Mouse (Mus musculus): ENCODE data around the gene Ism1. TPM values are rescaled to one million over a fixed set of nuclear protein-coding genes. Genes with fewer than 3 reads are reported as not detected.

Ism1 gene
- polyA plus RNA-seq, 1 experiment from 2014 or later, result 0.03 TPM

DNA sequence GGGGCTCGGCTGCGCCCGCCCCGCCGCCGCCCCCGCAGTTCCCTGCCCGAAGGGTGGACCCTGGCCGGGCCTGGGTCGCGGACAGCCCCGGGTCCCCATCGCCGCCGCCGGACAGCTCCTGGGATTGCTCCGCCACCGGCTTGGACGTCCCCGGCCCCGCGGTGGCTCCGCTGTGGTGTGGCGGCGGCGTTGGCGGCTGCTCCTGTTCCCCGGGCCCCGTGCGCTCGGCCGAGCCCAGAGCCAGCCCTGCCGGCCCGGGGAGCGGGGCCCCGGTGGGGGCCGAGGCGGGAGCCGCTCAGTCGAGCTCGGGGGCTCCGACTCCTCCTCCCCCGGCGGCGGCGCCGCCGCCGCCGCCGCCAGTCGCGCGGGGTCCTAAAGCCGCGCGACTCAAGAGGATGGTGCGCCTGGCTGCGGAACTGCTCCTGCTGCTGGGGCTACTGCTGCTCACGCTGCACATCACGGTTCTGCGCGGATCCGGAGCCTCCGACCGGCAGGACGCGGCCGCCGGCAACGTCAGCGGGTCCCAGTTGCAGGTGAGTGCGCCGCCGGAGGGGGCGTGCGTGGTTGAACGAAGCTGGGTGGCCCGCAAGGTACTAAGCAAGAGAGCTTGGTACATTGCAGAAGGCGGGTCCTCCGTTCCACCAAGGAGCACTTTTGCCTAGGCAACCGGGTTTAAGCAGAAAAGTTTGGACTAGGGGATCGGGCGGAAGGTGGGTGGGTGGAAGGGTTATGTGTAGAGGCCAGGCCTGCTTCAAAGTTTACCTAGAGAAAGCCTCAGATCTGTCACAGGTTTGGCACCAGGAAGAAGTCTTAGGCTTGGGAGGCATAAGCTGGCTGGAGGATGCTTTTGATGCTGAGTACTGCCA, 530 bp downstream of the Ism1 start:
- no peaks in the 10 kb centered on the region for H3K9me3 ChIP-seq (replicated peaks)
- no peaks in the 10 kb centered on the region for H3K4me1 ChIP-seq (replicated peaks)
- H3K27me3 ChIP-seq, result peaks cover 58% of the 10 kb centered on the region
- no peak overlapping the region; the same call in 1 of the 2 replicates for H3K9ac ChIP-seq
- peak overlapping the region; percentile 65 for H3K4me2 ChIP-seq
- H3K27ac ChIP-seq (replicated peaks), result no peak overlapping the region
- no peaks in the 10 kb centered on the region for H3K36me3 ChIP-seq (replicated peaks)
- peak; percentile 34 for ATAC-seq (ENCODE audit: insufficient read depth)
- WGBS (ENCODE audit: insufficient replicate concordance), result under 1% methylated on average over 82 of the region's 84 CpGs
- peak overlapping the region; percentile 54 for H3K4me3 ChIP-seq (replicated peaks)

GRCm38 (mm10) chr2:139682540-139682939, 4.6 kb downstream of the Ism1 start:
- Histone ChIP-seq H3K4me3 (replicated peaks) (no peak overlapping the region), H3K27ac (replicated peaks) (no peak overlapping the region), H3K27me3 (peaks cover 28% of the 10 kb centered on the region), H3K4me1 (replicated peaks) (no peaks in the 10 kb centered on the region), H3K9ac (no peak overlapping the region), H3K9me3 (replicated peaks) (no peaks in the 10 kb centered on the region), H3K4me2 (no peak overlapping the region), H3K36me3 (replicated peaks) (no peaks in the 10 kb centered on the region)
- no peak for ATAC-seq (ENCODE audit: insufficient read depth)
- WGBS (ENCODE audit: insufficient replicate concordance), result 37% methylated on average over 3 of the region's 3 CpGs

GRCm38 (mm10) chr2:139689442-139690003, 11.5 kb downstream of the Ism1 start:
- Histone ChIP-seq H3K9ac (no peak overlapping the region), H3K9me3 (replicated peaks) (no peaks in the 10 kb centered on the region), H3K4me3 (replicated peaks) (no peak overlapping the region), H3K27me3 (no peaks in the 10 kb centered on the region), H3K36me3 (replicated peaks) (no peaks in the 10 kb centered on the region), H3K4me1 (replicated peaks) (no peaks in the 10 kb centered on the region), H3K27ac (replicated peaks) (no peak overlapping the region), H3K4me2 (no peak overlapping the region)
- WGBS (ENCODE audit: insufficient replicate concordance), result 68% methylated on average over 1 of the region's 1 CpGs
- ATAC-seq (ENCODE audit: insufficient read depth), result no peak

DNA sequence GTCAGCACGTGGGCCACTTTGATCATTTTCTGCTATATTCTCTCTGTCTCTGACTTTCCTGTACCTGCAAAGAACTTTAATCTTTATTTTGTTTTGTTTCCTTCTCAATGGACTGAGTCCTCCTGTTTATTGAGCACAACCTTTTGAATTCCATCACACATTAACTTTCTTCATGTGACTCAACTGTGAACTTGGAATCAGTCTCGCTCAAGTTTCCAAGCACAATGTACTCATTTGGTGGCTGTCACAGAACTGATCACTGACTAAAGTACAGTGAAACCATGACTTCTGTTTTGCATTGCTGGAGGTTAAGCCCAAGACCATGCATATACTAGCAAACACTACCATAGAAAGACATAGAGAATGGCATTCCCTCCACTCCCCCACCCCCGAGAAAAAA, 15.5 kb downstream of the Ism1 start:
- no peak overlapping the region for H3K4me3 ChIP-seq (replicated peaks)
- H3K9me3 ChIP-seq (replicated peaks), result no peaks in the 10 kb centered on the region
- no peaks in the 10 kb centered on the region for H3K36me3 ChIP-seq (replicated peaks)
- WGBS (ENCODE audit: insufficient replicate concordance), result 60% methylated on average over 3 of the region's 3 CpGs
- no peak overlapping the region for H3K27ac ChIP-seq (replicated peaks)
- ATAC-seq (ENCODE audit: insufficient read depth), result no peak
- no peak overlapping the region for H3K9ac ChIP-seq
- H3K27me3 ChIP-seq, result no peaks in the 10 kb centered on the region
- no peaks in the 10 kb centered on the region for H3K4me1 ChIP-seq (replicated peaks)
- no peak overlapping the region for H3K4me2 ChIP-seq

- Histone ChIP-seq H3K9me3 (replicated peaks) (no peaks in the 10 kb centered on the region), H3K27me3 (no peaks in the 10 kb centered on the region), H3K4me3 (replicated peaks) (no peak overlapping the region), H3K36me3 (replicated peaks) (no peaks in the 10 kb centered on the region), H3K9ac (no peak overlapping the region), H3K4me1 (replicated peaks) (no peaks in the 10 kb centered on the region), H3K4me2 (no peak overlapping the region), H3K27ac (replicated peaks) (no peak overlapping the region)
- ATAC-seq (ENCODE audit: insufficient read depth), result no peak
- 57% methylated on average over 5 of the region's 5 CpGs for WGBS (ENCODE audit: insufficient replicate concordance)
These were observed 16.7 kb downstream of the Ism1 start for GRCm38 (mm10) chr2:139694638-139695037.

GRCm38 (mm10) chr2:139696578-139696977, 18.6 kb downstream of the Ism1 start:
- Histone ChIP-seq H3K9ac (no peak overlapping the region), H3K4me1 (replicated peaks) (no peaks in the 10 kb centered on the region), H3K27ac (replicated peaks) (no peak overlapping the region), H3K9me3 (replicated peaks) (no peaks in the 10 kb centered on the region; the same call in none of the 2 replicates), H3K4me3 (replicated peaks) (no peak overlapping the region), H3K27me3 (no peaks in the 10 kb centered on the region), H3K36me3 (replicated peaks) (no peaks in the 10 kb centered on the region), H3K4me2 (no peak overlapping the region)
- 55% methylated on average over 2 of the region's 2 CpGs for WGBS (ENCODE audit: insufficient replicate concordance)
- ATAC-seq (ENCODE audit: insufficient read depth), result no peak

- no peak overlapping the region for H3K4me3 ChIP-seq (replicated peaks)
- no peaks in the 10 kb centered on the region for H3K4me1 ChIP-seq (replicated peaks)
- H3K9ac ChIP-seq, result no peak overlapping the region
- H3K27me3 ChIP-seq, result no peaks in the 10 kb centered on the region
- no peaks in the 10 kb centered on the region for H3K36me3 ChIP-seq (replicated peaks)
- no peak overlapping the region for H3K27ac ChIP-seq (replicated peaks)
- H3K9me3 ChIP-seq (replicated peaks), result no peaks in the 10 kb centered on the region; the same call in none of the 2 replicates
- ATAC-seq (ENCODE audit: insufficient read depth), result no peak
- 84% methylated on average over 1 of the region's 1 CpGs for WGBS (ENCODE audit: insufficient replicate concordance)
- no peak overlapping the region for H3K4me2 ChIP-seq
These were observed 22.6 kb downstream of the Ism1 start for GRCm38 (mm10) chr2:139700609-139701008.

DNA sequence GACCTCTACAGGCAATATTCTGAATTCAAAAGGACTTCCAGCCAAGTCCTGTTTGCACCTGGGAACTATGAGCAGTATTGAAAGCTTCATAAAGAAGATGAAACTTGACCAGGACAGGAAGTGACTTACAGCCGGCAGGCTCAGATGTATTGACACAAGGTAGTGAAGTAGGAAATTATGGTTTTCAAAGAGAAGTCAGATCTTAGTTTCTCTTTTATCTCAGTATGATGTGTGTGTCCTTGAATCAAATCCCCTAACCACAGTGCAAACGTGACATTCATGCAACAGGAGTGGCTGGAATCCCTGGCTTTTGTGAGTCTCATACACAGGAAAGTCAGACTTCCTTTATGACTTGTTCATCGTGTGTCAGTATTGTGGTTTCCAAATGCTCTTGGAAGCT, 27.0 kb downstream of the Ism1 start:
- H3K27ac ChIP-seq (replicated peaks), result no peak overlapping the region
- 25% methylated on average over 3 of the region's 3 CpGs for WGBS (ENCODE audit: insufficient replicate concordance)
- H3K27me3 ChIP-seq, result no peaks in the 10 kb centered on the region
- no peak overlapping the region for H3K4me3 ChIP-seq (replicated peaks)
- H3K9ac ChIP-seq, result no peak overlapping the region
- no peaks in the 10 kb centered on the region for H3K4me1 ChIP-seq (replicated peaks)
- ATAC-seq (ENCODE audit: insufficient read depth), result no peak
- no peaks in the 10 kb centered on the region; the same call in none of the 2 replicates for H3K9me3 ChIP-seq (replicated peaks)
- H3K4me2 ChIP-seq, result no peak overlapping the region
- H3K36me3 ChIP-seq (replicated peaks), result no peaks in the 10 kb centered on the region

DNA sequence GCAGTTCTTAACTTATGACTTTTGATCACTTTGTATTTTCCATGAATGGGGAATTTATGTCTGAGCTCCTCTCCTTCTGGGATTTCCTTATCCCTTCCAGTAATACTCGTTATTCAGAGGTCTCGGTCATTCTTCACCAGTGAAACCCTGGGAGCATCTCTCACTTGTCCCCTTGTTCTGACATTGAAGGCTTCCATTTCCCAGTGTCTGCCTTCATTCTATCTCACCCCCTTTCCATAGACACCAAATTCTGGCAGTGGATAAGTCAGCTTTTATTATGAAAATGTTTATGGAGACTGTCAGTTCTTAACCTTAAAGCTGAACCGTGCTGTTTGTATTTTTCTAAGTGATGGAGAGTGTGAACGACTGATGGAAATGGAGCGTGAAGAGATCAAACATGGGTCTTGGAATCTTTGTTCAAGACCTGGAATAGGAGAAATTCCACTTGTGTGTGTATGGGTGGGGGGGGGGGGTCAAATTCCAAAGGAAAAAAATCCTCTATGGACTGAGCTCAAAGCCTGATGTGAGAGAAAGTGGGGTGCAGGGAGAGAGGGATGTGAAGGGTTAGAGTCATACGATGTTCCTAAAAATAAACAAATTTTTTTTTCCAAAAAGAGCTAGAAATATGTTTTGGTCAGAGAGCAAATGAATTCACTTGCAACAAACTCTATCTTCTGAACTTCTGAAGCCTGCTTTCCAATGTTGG, 30.4 kb downstream of the Ism1 start:
- Histone ChIP-seq H3K9ac (no peak overlapping the region), H3K36me3 (replicated peaks) (no peaks in the 10 kb centered on the region), H3K4me3 (replicated peaks) (no peak overlapping the region), H3K27ac (replicated peaks) (no peak overlapping the region), H3K9me3 (replicated peaks) (no peaks in the 10 kb centered on the region), H3K4me1 (replicated peaks) (no peaks in the 10 kb centered on the region), H3K4me2 (no peak overlapping the region), H3K27me3 (no peaks in the 10 kb centered on the region)
- ATAC-seq (ENCODE audit: insufficient read depth), result no peak
- WGBS (ENCODE audit: insufficient replicate concordance), result 63% methylated on average over 6 of the region's 6 CpGs

GRCm38 (mm10) chr2:139711640-139712039, 33.7 kb downstream of the Ism1 start:
- Histone ChIP-seq H3K4me2 (no peak overlapping the region), H3K4me1 (replicated peaks) (no peaks in the 10 kb centered on the region), H3K27ac (replicated peaks) (no peak overlapping the region), H3K27me3 (no peaks in the 10 kb centered on the region), H3K9me3 (replicated peaks) (no peaks in the 10 kb centered on the region), H3K4me3 (replicated peaks) (no peak overlapping the region), H3K36me3 (replicated peaks) (no peaks in the 10 kb centered on the region), H3K9ac (no peak overlapping the region)
- 40% methylated on average over 3 of the region's 3 CpGs for WGBS (ENCODE audit: insufficient replicate concordance)
- no peak for ATAC-seq (ENCODE audit: insufficient read depth)

GRCm38 (mm10) chr2:139712046-139712445, 34.1 kb downstream of the Ism1 start:
- Histone ChIP-seq H3K9me3 (replicated peaks) (no peaks in the 10 kb centered on the region), H3K4me1 (replicated peaks) (no peaks in the 10 kb centered on the region), H3K27ac (replicated peaks) (no peak overlapping the region), H3K36me3 (replicated peaks) (no peaks in the 10 kb centered on the region), H3K4me2 (no peak overlapping the region), H3K9ac (no peak overlapping the region), H3K27me3 (no peaks in the 10 kb centered on the region), H3K4me3 (replicated peaks) (no peak overlapping the region)
- WGBS (ENCODE audit: insufficient replicate concordance), result 66% methylated on average over 10 of the region's 10 CpGs
- ATAC-seq (ENCODE audit: insufficient read depth), result no peak

Measured in liver, embryonic 15.5 days (tissue).